Mouse (Mus musculus) olfactory bulb, adult 2 months (tissue): Measurements from ENCODE around the gene Vps36. TPM values are rescaled to one million over a fixed set of nuclear protein-coding genes. Genes with fewer than 3 reads are reported as not detected.
A peak's percentile ranks its signal among the peaks of the same experiment; 100 is the strongest.

Experiments used
- H3K27ac ChIP-seq: fragments of 200-500 bp; 2 replicates; pipeline ENCODE4 v1.5.1; 2012; ENCODE audit warnings: low read depth, low read length; ENCODE audit not compliant: insufficient read depth
- H3K4me1 ChIP-seq: fragments of 200-500 bp; 2 replicates; pipeline ENCODE4 v1.6.1; 2012; ENCODE audit warnings: low read length; ENCODE audit not compliant: control insufficient read depth, insufficient read depth
- H3K4me3 ChIP-seq: fragments of 200-500 bp; 2 replicates; pipeline ENCODE4 v1.5.1; 2012; ENCODE audit warnings: mild to moderate bottlenecking, low read depth, low read length, moderate library complexity; ENCODE audit not compliant: insufficient read depth
- CTCF ChIP-seq: fragments of 200-500 bp; IDR thresholded peaks from 2 replicates; pipeline ENCODE4 v1.5.1; 2012; ENCODE audit warnings: low read depth, mild to moderate bottlenecking, low read length, moderate library complexity; ENCODE audit not compliant: insufficient read depth
- POLR2A ChIP-seq: fragments of 200-500 bp; IDR thresholded peaks from 2 replicates; pipeline ENCODE4 v1.6.1; 2012; ENCODE audit warnings: mild to moderate bottlenecking, low read depth, low read length, moderate library complexity; ENCODE audit not compliant: insufficient read depth
- WGBS: fragments of 180-500 bp; shearing (Covaris S2); methylation state at CpG from one replicate; pipeline ENCODE4 v1.1.7; 2018; 5-methylcytosine and 5-hydroxymethylcytosine counted together
- polyA plus RNA-seq: library from polyadenylated mRNA; stranded (reverse); fragments of >200 nt; gene quantifications from 2 replicates; pipeline ENCODE4 v1.2.4, GENCODE M21; 2012; ENCODE audit warnings: low replicate concordance; ENCODE audit not compliant: missing spikeins, insufficient read depth, insufficient read length

The Vps36 gene
- polyA plus RNA-seq, 1 experiment: not detected

- H3K4me3 ChIP-seq: no peak overlapping the region
- WGBS: 95% methylated on average over 10 of the region's 10 CpGs
- TF ChIP-seq POLR2A (no peak), CTCF (no peak)
- H3K4me1 ChIP-seq: peaks cover 3% of the 10 kb centered on the region; the same call in 1 of the 2 replicates
- H3K27ac ChIP-seq: no peak overlapping the region
Measured at GRCm38 (mm10) chr8:22164431-22164830, 28.2 kb upstream of the Vps36 start.

DNA sequence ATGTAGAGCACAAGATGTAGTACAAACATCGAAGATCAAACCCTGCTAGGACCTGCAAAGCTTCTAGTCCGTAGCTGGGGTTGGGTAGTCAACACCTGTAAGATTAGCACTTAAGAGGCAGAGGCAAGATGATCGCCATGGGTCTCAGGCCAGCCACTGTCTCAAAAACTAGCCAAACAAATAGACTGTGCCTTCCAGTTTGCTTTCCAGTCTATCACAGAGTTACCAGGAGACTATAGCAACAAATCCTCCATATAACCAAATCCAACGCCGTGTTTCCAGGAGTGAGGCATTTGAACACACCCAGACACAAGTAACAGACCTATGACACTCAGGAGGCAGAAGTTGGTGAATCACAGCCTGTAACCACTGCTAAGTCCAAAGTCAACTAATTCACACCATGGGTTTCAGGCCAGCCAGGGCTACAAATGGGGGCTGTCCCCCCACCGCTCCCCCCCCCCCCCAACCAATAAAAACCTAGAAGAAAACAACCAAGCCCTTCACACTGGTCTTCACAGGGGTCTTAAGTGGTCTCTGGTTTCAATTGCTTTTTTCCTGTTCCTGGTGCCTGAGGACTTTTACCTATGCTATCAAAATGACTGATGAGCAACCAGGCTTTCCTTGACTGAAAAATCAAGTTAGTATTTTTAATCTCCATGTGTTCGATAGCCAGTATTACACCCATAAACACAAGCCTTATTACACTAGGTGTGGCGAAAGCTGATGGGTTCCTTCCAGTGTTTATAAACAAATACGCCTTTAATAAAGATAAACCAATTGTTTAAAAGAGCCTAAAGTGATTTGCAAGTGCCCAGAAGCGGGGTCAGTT is 27.1 kb upstream of the Vps36 start:
- TF ChIP-seq POLR2A: no peak
- no peak for TF ChIP-seq CTCF
- WGBS: 40% methylated on average over 10 of the region's 10 CpGs
- peaks cover 3% of the 10 kb centered on the region; the same call in 1 of the 2 replicates for H3K4me1 ChIP-seq
- no peak overlapping the region for H3K27ac ChIP-seq
- H3K4me3 ChIP-seq: peak overlapping the region; percentile 39

DNA sequence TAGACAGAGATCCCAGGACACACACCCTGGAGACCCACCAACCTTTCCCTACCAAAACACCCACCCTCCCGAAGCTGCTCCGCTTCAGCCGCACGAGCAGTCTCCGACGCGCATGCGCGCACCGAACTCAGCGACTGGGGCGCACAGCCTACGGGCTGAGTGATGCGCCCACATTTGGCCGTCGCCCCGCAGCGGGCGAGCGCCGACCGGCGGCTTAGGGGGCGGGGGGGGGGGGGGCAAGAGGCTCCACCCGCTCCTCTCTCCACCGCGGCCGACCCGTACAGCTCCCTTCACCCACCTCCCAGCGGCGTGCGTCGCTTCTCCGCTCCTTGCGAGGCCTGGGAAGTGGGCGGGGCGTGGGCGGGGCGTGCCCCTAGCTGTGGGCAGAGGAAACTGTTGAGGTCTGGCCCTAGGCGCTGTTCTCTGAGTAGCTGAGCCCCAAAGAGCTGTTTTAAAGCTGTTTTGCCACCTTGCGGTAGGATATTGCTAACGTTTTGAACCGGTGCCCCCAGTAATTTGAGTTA is 26.5 kb upstream of the Vps36 start, which contains the start of gene Nek3:
TSS of gene Nek3 (minus strand) at position 356 of the 524 bp plus-strand sequence.
- H3K27ac ChIP-seq: no peak within 1 kb of the TSS
- H3K4me3 ChIP-seq: peak within 1 kb of the TSS; percentile 39
- peaks cover 3% of the 10 kb centered on the region; the same call in 1 of the 2 replicates for H3K4me1 ChIP-seq
- 1% methylated on average over 36 of the region's 43 CpGs for WGBS
- peak; percentile 52; the same call in 1 of the 2 replicates for TF ChIP-seq POLR2A
- no peak for TF ChIP-seq CTCF

- 90% methylated on average over 5 of the region's 5 CpGs for WGBS
- no peak overlapping the region for H3K27ac ChIP-seq
- no peak overlapping the region for H3K4me3 ChIP-seq
- TF ChIP-seq CTCF (no peak), POLR2A (no peak)
- peaks cover 3% of the 10 kb centered on the region; the same call in 1 of the 2 replicates for H3K4me1 ChIP-seq
Measured at GRCm38 (mm10) chr8:22169167-22169566, 23.4 kb upstream of the Vps36 start.

- no peaks in the 10 kb centered on the region for H3K4me1 ChIP-seq
- WGBS: 97% methylated on average over 7 of the region's 7 CpGs
- no peak for TF ChIP-seq CTCF
- TF ChIP-seq POLR2A: no peak
- H3K27ac ChIP-seq: no peak overlapping the region
- H3K4me3 ChIP-seq: no peak overlapping the region
Measured at GRCm38 (mm10) chr8:22175966-22176365, 16.6 kb upstream of the Vps36 start.

DNA sequence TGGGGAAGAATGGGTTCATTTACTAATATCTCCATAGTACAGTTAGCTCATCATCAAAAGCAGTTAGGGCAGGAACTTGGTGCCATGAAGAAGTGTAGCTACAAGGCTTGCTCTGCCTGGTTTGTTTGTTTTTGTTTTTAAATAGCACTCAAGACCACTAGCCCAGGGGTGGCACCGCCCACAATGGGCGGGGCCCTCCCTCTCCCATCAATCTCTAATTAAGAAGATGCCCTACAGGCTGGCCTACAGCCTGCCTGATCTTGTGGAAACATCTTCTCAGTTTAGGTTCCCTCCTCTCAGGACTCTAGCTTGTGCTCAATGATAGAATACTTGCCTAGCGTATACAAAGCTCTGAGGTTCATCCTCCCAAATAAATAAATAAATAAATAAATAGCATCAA is 7.7 kb upstream of the Vps36 start:
- Histone ChIP-seq H3K4me3 (no peak overlapping the region), H3K27ac (no peak overlapping the region), H3K4me1 (peaks cover 2% of the 10 kb centered on the region)
- TF ChIP-seq CTCF (no peak), POLR2A (no peak)
- WGBS: 2% methylated on average over 3 of the region's 3 CpGs

DNA sequence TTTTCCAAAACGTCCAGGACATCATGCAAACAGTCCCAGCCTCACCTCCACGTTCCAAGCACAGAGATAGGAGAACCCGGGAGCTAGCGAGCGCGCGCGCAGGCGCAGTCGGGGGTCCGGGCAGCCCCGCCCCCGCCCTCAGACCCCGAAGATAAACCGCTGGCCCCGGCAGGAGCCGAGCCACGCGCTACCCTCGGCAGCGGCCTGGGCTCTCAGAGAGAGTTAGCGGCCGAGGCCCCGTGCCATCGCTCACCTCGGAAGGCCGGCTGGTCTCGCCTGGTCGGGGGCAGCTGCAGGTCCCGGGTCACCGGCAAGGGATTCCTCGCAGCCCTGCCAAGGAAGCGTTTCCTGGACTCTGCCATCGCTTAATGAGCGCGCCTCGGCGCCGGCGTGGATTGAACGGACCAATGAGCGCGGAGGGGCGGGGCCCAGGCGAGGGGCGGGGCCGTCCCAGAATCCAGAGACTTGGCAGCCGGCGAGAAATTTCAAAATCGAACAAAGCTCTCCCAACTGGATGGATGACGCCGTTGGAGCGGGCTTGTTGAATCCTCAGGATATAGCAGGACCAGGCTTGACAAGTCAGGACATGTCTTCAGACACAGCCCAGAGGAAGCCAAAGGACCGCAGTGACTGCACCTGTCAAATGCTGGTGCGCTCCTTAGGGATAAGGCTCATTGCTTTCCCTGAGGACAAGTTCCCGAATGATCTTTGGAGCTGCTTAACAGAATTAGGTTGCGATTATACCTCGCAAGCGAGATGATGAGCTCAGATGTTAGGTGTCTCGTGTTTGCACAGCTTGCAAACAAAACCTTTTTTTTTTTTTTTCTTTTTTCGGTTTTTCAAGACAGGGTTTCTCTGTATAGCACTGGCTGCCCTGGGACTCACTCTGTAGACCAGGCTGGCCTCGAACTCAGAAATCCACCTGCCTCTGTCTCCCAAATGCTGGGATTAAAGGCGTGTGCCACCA is 6.9 kb upstream of the Vps36 start, which contains the start of gene Ckap2:
TSS of gene Ckap2 (minus strand) at position 389 of the 967 bp plus-strand sequence.
- no peak within 1 kb of the TSS for H3K27ac ChIP-seq
- H3K4me1 ChIP-seq: peaks cover 2% of the 10 kb centered on the region
- TF ChIP-seq CTCF (no peak), POLR2A (no peak)
- H3K4me3 ChIP-seq: peak within 1 kb of the TSS; percentile 94
- WGBS: 2% methylated on average over 63 of the region's 63 CpGs

- 10% methylated on average over 12 of the region's 12 CpGs for WGBS
Measured at GRCm38 (mm10) chr8:22193432-22194010, 912 bp downstream of the Vps36 start.

More at GRCm38 (mm10) chr8:22193432-22194010, 912 bp downstream of the Vps36 start:
- peak overlapping the region; percentile 84 for H3K4me3 ChIP-seq
- TF ChIP-seq CTCF (no peak), POLR2A (no peak)
- peaks cover 8% of the 10 kb centered on the region for H3K4me1 ChIP-seq
- H3K27ac ChIP-seq: 0 out of 2 replicates have a peak overlapping the region, but pooled peaks have one; percentile 40
